Mouse (Mus musculus) layer of hippocampus, adult 2 months (tissue): ENCODE measurements around the gene Fth1. TPM values are rescaled to one million over a fixed set of nuclear protein-coding genes. Genes with fewer than 3 reads are reported as not detected.
"Not testable (repeated sequence)": the region's sequence is repeated elsewhere in the genome, so short reads cannot be mapped to it uniquely, and the experiment has no call there.

Experiments
- DNase-seq, 2 experiments: peaks; one replicate each; pipeline ENCODE4 v3.0.0; 2022; ENCODE audit warnings: low spot score in 2 of 2
- H3K27ac ChIP-seq: fragments of 200-600 bp; 2 replicates; pipeline ENCODE4 v1.8.1; 2022
- H3K4me3 ChIP-seq: fragments of 200-600 bp; 2 replicates; pipeline ENCODE4 v1.8.1; 2022; ENCODE audit warnings: mild to moderate bottlenecking
- CTCF ChIP-seq: fragments of 200-600 bp; conservative IDR thresholded peaks from 2 replicates; pipeline ENCODE4 v1.8.1; 2022; ENCODE audit warnings: antibody characterized with exemption, mild to moderate bottlenecking, moderate library complexity
- long read RNA-seq, 2 experiments: library from polyadenylated mRNA; stranded (forward); transcript quantifications; one replicate each; pipeline ENCODE4 v2.0.0; 2021; ENCODE audit warnings: borderline mapping rate in 2 of 2
- total RNA-seq, 2 experiments: library from RNA; stranded (reverse); gene quantifications; 2 replicates each; pipeline ENCODE4 v1.2.3; 2021

The Fth1 gene
- total RNA-seq, result 1,000 to 10,000 TPM; 3,170 to 3,409 TPM
- long read RNA-seq, experiment 1, transcript Fth1-201 (4 exons, 929 nt), result major isoform, 2,351 of 2,404 reads
- long read RNA-seq, experiment 1, partial matches to known transcripts, result 17 of 2,404 reads
- long read RNA-seq, experiment 1, other reads (novel, unspliced or antisense), result 33 of 2,404 reads
- long read RNA-seq, experiment 2, transcript Fth1-208 (3 exons, 2,062 nt), result minor isoform, 14 of 3,254 reads
- long read RNA-seq, experiment 2, transcript Fth1-201 (4 exons, 929 nt), result major isoform, 3,175 of 3,254 reads
- long read RNA-seq, experiment 2, partial matches to known transcripts, result 20 of 3,254 reads
- long read RNA-seq, experiment 2, other reads (novel, unspliced or antisense), result 45 of 3,254 reads

- DNase-seq, result no peak
- Histone ChIP-seq H3K4me3 (no peak within 1 kb of the TSS; the same call in 1 of the 2 replicates), H3K27ac (peak within 1 kb of the TSS; percentile 94)
- no peak for TF ChIP-seq CTCF
These were observed at the start of gene Fth1 for GRCm38 (mm10) chr19:9980258-9980657. Fth1 (plus strand) TSS chr19:9980598.

DNA sequence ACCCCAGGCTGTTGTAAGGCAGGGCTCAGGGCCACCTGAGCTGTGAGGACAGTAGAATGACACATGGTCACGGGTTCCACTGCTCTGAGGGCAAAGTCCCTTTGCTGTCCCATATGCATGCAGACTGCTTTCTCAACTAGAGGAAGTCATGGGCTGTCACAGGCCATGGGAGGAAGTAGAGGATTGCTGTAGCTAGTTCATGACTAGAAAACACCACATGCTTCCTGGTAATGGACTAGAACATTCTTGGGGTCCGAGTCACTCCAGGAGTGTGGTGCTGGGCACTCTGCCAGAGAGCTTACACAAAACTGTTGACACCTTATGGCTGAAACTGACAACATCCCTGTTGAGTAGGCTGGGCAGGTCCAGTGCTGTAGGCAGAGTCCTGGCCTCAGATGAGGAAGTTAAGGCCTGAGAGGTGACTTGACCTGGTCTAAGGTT lies 49.2 kb upstream of the Fth1 start:
- not testable (repeated sequence) for H3K4me3 ChIP-seq, H3K27ac ChIP-seq, DNase-seq

GRCm38 (mm10) chr19:9933908-9934307 lies 46.5 kb upstream of the Fth1 start:
- no peak for DNase-seq
- Histone ChIP-seq H3K27ac (no peak overlapping the region), H3K4me3 (no peak overlapping the region)
- TF ChIP-seq CTCF, result no peak

- TF ChIP-seq CTCF, result no peak
- DNase-seq, result no peak
These were observed 43.8 kb upstream of the Fth1 start for GRCm38 (mm10) chr19:9936579-9936978.

DNA sequence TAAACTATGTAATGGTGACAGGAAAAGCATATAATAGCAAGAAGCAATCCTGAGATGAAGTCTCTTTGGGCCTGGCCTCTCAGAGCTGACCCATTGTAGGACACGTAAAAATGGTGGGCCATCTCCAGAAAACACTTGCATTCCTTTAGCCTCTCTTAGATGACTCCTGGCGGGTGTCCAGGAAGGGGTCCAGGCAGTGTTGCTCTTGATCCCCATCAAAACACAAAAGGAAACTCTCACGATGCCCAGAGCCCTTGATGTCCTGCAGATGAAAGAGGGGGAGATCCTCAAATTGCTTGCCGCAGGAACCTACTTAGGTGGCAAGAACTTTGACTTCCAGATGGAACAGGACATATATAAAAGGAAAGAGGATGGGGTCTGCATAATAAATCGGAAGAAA lies 43.0 kb upstream of the Fth1 start:
- no peak for TF ChIP-seq CTCF

More at GRCm38 (mm10) chr19:9936579-9936978, 43.8 kb upstream of the Fth1 start:
- Histone ChIP-seq H3K4me3 (no peak overlapping the region), H3K27ac (no peak overlapping the region)

DNA sequence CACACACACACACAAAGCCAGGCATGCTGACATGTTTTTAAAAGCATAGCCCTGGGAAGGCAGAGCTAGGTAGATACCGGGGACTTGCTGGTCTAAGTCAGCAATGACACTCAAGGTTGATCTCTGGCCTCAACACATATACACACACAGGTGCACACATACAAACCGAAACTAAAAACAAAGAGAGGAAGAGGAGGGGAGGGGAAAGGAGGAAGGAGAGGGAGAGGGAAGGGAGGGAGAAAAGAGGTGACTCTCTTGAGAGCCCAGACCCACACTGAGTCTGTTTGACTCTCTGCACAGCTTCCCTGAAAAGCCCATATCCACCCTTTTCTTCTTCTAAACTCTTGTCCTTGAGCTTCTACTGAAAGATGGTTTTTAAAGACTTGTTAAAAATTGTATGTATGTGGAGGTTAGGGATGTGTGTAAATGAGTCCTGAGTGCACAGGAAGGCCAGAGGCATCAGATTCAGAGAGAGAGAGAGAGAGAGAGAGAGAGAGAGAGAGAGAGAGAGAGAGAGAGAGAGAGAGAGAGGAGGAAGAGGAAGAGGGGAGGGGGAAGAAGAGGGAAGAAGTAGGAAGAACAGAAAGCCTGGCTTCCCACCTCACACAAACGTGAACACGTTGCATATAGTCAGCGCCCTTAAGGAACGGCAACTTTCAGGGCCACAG lies 42.1 kb upstream of the Fth1 start:
- Histone ChIP-seq H3K4me3 (no peak overlapping the region; the same call in 1 of the 2 replicates), H3K27ac (peak overlapping the region; percentile 68)
- no peak for DNase-seq
- TF ChIP-seq CTCF, result no peak

More for the DNA sequence above, 43.0 kb upstream of the Fth1 start:
- Histone ChIP-seq H3K4me3 (no peak overlapping the region), H3K27ac (no peak overlapping the region)
- DNase-seq, result no peak

DNA sequence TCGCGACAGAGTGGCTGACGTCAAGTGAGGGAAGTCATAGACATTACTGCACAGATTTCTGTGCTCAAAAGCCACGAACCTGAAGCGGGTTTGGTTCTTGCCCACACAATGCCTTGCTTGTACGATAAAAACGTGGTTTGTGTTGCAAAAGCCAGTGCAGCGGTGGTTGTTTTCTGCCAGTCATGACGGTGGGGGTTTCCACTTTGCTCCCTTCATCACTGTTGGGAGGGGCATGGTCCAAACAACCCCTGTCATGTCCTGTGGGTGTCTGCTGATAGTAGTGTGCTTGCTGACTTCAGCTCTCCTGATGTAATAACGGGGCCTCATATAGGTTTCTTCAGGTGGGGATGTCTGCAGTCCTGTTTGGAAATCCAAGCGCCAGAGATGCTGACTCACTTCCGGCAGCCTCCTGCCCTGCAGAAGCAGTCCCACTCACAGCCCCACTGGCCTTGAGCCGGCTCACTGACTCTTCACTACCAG lies 41.5 kb upstream of the Fth1 start:
- TF ChIP-seq CTCF, result no peak
- no peak overlapping the region; the same call in 1 of the 2 replicates for H3K4me3 ChIP-seq
- no peak for DNase-seq
- peak overlapping the region; percentile 68 for H3K27ac ChIP-seq

DNA sequence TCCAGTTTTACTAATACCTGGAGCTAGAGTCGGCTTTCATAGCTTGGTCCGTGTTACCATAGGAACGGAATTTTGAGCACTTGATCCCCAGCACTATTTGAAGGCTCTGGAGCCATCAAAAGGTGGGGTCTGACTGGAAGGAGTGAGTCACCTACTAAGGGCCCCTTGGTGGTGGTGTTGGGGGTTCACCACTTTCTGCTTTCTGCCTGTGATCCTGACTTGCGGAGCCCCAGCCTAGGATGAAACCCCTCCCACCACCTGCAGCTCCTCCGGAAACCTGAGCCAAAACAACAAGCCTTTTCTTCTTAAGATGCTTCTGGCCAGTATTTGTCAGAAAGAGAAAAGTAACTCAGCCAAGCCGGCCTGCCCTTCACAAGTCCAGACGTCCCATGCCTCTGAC lies 40.6 kb upstream of the Fth1 start:
- no peak for TF ChIP-seq CTCF
- no peak for DNase-seq
- Histone ChIP-seq H3K4me3 (no peak overlapping the region), H3K27ac (peak overlapping the region; percentile 68; the same call in 1 of the 2 replicates)

- H3K4me3 ChIP-seq, result no peak overlapping the region
These were observed 39.5 kb upstream of the Fth1 start for GRCm38 (mm10) chr19:9940903-9941302.

DNA sequence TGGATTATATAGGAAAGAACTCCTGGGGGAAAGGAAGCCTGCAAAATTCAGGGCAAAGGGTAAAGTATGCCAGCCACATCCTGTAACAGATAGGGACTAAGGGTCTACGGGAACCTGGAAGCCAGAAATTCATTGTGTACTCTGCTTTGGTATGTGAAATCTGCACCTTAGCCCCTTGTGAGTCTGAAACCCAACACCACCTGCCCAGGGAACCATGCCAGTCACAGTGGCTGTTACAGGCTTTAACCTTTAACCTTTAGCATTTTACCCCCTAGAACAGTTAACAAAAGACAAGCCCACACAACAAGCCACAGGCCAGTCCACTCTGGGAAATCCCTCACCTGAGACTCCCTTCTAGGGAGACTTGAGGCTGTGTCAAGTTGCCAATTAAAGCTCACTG lies 38.6 kb upstream of the Fth1 start:
- H3K27ac ChIP-seq, result peak overlapping the region; percentile 67
- DNase-seq, result no peak
- H3K4me3 ChIP-seq, result no peak overlapping the region
- TF ChIP-seq CTCF, result no peak

More at GRCm38 (mm10) chr19:9940903-9941302, 39.5 kb upstream of the Fth1 start:
- H3K27ac ChIP-seq, result peak overlapping the region; percentile 68
- peak in 1 of 2 experiments; percentile 33 for DNase-seq
- TF ChIP-seq CTCF, result no peak

DNA sequence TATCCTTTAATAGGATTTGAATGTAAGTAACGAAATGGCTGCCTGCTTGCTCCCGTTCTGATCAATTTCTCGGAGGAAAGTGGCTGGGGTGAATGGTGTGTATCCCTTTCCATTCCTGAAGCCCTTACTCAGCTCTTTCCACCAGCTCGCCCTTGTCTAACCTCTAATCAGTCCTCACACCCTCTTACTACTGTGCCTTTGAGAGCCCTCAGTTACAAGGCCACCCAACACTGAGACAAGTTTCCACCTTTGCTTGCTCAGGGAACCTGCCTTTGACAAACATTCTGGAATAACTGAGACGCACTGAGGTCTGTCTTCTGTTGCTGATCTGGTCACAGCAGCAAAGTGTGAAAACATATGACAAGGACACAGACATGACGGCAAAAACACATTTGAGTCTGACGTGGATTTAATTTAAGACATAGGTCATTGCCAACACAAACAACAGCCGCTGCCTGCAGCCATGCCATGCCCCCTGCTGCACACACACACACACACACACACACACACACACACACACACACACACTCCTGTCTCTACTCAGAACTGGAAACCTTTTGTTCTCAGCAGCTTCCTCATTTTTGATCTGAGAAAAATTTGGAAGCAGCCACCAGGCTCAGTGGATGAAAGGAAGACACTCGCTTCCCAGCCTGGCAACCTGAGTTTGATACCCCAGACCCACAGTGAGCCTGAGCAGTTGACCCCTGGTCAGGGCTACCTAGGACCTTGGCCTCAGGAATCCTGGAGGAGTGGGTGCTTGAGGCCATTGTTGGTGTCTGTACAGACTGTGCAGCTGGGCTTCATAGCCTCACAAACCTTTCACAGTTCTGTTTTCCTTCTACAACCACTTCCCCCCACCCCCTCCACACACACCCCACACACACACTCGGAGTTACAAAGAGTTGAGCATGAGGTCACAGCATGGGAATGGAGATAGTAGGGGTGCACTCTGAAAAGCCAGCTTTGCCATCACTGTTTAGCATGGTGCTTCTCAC lies 37.6 kb upstream of the Fth1 start:
- DNase-seq, result no peak
- Histone ChIP-seq H3K27ac (peak overlapping the region; percentile 67), H3K4me3 (no peak overlapping the region)
- no peak for TF ChIP-seq CTCF

DNA sequence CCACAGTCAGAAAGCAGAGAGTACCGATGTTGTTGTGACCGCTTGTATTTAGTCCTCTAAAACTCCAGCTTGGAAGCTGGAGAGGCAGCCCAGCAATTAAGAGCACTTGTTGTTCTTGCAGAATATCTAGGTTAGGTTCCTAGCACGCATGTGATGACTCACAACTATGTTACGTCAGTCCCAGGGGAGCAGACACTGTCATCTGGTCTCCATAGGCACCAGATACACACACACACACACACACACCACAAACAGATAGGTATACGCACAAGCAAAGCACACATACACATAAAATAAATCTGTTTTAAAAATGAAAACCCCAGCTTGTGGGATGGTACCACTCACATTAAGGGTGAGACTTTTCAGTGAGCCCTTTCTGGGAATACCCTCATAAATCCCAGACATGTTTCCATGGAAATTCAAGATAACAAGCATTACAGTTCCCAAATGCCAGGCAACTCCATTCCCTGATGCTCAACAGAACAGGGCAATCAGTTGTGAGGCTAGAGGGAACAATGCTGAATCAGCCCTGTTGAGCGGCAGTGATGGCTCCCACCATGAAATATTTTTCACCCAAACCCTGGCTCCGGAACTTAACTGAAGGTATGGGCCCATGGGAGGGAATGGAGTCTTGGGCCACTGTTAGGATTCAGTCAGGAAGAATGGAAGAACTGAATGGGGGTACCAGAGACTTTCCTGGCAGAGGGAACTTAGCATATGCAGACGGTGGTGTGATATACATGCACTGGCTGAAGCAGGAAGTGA lies 34.4 kb upstream of the Fth1 start:
- Histone ChIP-seq H3K27ac (peak overlapping the region; percentile 83), H3K4me3 (no peak overlapping the region)
- TF ChIP-seq CTCF, result no peak
- no peak for DNase-seq
